Mouse (Mus musculus): ENCODE measurements around the gene Rrp12. TPM values are rescaled to one million over a fixed set of nuclear protein-coding genes. Genes with fewer than 3 reads are reported as not detected.
"Not testable (repeated sequence)": the region's sequence is repeated elsewhere in the genome, so short reads cannot be mapped to it uniquely, and the experiment has no call there.

The Rrp12 gene
- polyA plus RNA-seq, 1 experiment from 2014 or later = 2.9 TPM

DNA sequence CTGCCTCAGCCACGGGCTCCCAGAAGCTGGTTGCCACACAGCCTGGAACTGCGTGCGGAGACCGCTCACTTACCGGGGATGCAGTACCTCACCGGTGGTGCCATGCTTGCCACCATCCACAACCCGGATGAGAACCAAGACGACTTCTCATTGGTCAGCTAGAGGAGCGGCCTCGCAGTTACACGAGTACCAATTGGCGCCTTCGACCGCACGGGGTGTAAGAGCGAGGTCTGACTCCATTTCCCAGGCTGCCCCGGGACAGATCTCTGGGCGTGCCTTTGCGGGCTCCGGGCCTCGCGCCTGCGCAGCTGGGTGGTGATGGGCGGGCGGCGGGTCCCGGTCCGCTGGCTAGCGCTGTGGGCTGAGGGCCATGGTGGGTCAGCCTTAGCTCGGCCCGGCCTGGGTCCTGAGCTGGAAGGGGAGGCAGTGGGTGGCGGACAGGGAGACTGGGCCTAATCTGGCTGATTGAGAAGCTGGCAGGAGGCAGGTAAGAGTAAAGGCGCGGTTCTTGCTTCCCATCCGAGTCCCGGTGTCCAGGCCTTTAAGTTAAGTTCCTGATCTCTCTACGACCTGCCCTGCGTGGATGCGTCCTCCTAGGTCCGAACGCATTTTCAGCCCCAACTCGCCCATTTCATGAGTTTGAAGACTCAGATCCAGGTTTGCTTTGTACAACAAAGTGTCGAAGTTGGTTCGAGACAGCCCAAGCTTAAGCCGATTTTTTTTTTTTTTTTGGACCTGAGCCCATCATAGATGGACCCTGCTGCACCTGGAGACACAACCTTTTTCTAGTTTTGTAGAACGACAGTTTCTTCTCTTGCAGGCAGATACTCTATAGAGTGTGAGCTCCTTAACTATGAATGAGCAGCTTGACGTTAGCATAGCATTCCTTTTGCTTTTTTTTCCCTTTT is 37.5 kb upstream of the Rrp12 start, which contains the start of the genes Exosc1 and Zdhhc16:
TSS of gene Exosc1 (minus strand) at position 245 of the 908 bp plus-strand sequence.
TSS of gene Zdhhc16 (plus strand) at position 302 of the 908 bp plus-strand sequence.
- H3K36me3 ChIP-seq (ENCODE audit: insufficient read depth, low read length) = no peaks in the 10 kb centered on the region
- peak within 1 kb of the TSS; percentile 65 for H3K4me3 ChIP-seq (ENCODE audit: low read depth, low read length)
- DNase-seq (ENCODE audit: low spot score) (peak; percentile 99), ATAC-seq (peak; percentile 100)
- peak within 1 kb of the TSS; percentile 90 for H3K4me2 ChIP-seq (replicated peaks; ENCODE audit: low read depth, low read length)
- peak within 1 kb of the TSS; percentile 54; the same call in 1 of the 2 replicates for H3K27ac ChIP-seq (ENCODE audit: low read length)
- no peaks in the 10 kb centered on the region for H3K9me3 ChIP-seq (ENCODE audit: low read length)
- peak within 1 kb of the TSS; percentile 58 for H3K9ac ChIP-seq (replicated peaks; ENCODE audit: low read depth)
- no peaks in the 10 kb centered on the region for H3K27me3 ChIP-seq (replicated peaks; ENCODE audit: insufficient read depth, low read length)
- 0 out of 2 replicates have a peak, but pooled peaks cover 4% of the 10 kb centered on the region for H3K4me1 ChIP-seq (ENCODE audit: insufficient read depth, low read depth, low read length)
- TF ChIP-seq EP300 (IDR thresholded peaks at IDR 0.05) = no peak
- peak; percentile 7; the same call in 1 of the 2 replicates for TF ChIP-seq CTCF (IDR thresholded peaks at IDR 0.05)
- under 1% methylated on average over 47 of the region's 47 CpGs for WGBS

DNA sequence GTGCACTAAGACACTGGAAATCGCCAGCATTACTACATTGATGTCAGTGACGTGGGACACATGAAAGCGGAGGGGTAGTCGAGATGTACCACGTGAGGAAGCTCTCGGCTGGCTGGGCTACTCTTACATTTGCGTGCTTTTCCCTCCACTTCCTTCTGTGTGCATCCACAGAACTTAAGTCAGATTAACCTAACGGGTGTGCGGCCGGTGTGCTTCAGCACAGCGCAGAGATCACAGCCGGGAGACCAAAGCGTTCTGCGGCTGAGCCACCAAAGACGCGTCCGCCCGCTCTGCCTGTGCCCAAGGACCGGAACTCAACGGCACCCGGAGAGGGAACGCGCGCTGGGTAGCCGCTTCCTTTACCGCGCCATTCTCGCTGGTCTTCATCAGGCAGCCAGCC is 36.7 kb upstream of the Rrp12 start:
- DNase-seq (ENCODE audit: low spot score) (peak; percentile 28), ATAC-seq (peak; percentile 5)
- Histone ChIP-seq H3K9ac (replicated peaks; ENCODE audit: low read depth) (peak overlapping the region; percentile 58), H3K27ac (ENCODE audit: low read length) (peak overlapping the region; percentile 54; the same call in 1 of the 2 replicates), H3K4me3 (ENCODE audit: low read depth, low read length) (peak overlapping the region; percentile 65), H3K36me3 (ENCODE audit: insufficient read depth, low read length) (no peaks in the 10 kb centered on the region; the same call in 1 of the 2 replicates), H3K4me1 (ENCODE audit: insufficient read depth, low read depth, low read length) (0 out of 2 replicates have a peak, but pooled peaks cover 4% of the 10 kb centered on the region), H3K27me3 (replicated peaks; ENCODE audit: insufficient read depth, low read length) (no peaks in the 10 kb centered on the region), H3K9me3 (ENCODE audit: low read length) (no peaks in the 10 kb centered on the region), H3K4me2 (replicated peaks; ENCODE audit: low read depth, low read length) (peak overlapping the region; percentile 90)
- WGBS = under 1% methylated on average over 28 of the region's 28 CpGs
- TF ChIP-seq EP300 (IDR thresholded peaks at IDR 0.05) (no peak), CTCF (IDR thresholded peaks at IDR 0.05) (no peak)

DNA sequence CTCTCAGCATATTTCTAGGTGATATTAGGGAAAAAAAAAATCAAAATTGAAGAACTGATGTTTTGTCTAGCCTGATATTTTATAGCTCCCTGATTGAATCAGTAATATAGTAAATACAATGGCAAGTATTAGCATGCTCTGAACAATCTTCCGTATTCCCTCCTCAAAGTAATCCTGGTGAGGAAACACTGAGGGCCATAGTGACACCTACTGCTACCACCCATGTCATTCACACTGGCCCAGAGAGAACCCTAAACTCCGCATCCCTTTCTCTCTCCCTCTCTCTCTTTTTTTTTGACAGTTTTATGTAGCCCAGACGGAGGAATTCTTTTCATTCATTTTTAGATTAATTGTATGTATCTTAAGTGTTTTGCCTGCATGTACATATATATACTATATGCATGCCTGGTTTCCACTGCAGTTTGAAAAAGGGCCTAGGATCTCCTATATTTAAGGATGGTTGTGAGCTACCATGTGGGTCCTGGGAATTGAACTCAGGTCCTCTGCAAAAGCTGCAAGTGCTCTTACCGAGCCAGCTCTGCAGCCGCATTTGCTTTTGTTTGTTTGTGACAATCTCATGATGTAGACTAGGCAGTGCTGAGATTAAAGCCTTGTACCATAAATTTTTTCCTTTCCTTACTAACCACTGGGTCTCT is 24.6 kb upstream of the Rrp12 start:
- 74% methylated on average over 5 of the region's 5 CpGs for WGBS
- ATAC-seq = no peak

DNA sequence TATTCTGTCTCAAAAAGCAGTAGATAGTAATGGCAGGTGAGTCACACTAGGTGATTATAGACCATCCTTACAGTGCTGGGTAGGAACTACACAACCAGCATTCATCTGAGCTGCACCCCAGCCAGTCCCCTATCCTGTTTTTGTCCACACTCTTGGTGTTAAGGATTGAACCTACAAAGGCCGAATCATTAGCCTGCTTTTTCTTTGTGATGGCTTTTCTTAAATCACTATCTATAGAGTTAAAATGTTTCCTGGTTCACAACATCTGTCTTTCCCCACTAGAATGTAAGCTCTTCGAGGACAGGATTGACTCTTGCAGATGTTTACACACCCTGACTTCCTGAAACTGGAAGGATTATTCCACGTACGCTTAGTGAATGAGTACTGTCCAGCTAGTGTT is 23.5 kb upstream of the Rrp12 start:
- WGBS = 50% methylated on average over 4 of the region's 4 CpGs
- H3K4me3 ChIP-seq (ENCODE audit: low read depth, low read length) = no peak overlapping the region
- DNase-seq (ENCODE audit: low spot score) (no peak), ATAC-seq (no peak)
- no peak overlapping the region for H3K9ac ChIP-seq (replicated peaks; ENCODE audit: low read depth)
- H3K27me3 ChIP-seq (replicated peaks; ENCODE audit: insufficient read depth, low read length) = no peaks in the 10 kb centered on the region
- no peak overlapping the region for H3K27ac ChIP-seq (ENCODE audit: low read length)
- no peak for TF ChIP-seq EP300 (IDR thresholded peaks at IDR 0.05)
- TF ChIP-seq CTCF (IDR thresholded peaks at IDR 0.05) = no peak
- no peak overlapping the region for H3K4me2 ChIP-seq (replicated peaks; ENCODE audit: low read depth, low read length)
- H3K9me3 ChIP-seq (ENCODE audit: low read length) = no peaks in the 10 kb centered on the region
- peaks cover 23% of the 10 kb centered on the region for H3K36me3 ChIP-seq (ENCODE audit: insufficient read depth, low read length)
- no peaks in the 10 kb centered on the region for H3K4me1 ChIP-seq (ENCODE audit: insufficient read depth, low read depth, low read length)

More for the DNA sequence above, 24.6 kb upstream of the Rrp12 start:
- Histone ChIP-seq H3K9me3 (ENCODE audit: low read length) (no peaks in the 10 kb centered on the region), H3K4me3 (ENCODE audit: low read depth, low read length) (no peak overlapping the region), H3K27ac (ENCODE audit: low read length) (no peak overlapping the region), H3K4me2 (replicated peaks; ENCODE audit: low read depth, low read length) (no peak overlapping the region), H3K27me3 (replicated peaks; ENCODE audit: insufficient read depth, low read length) (no peaks in the 10 kb centered on the region), H3K9ac (replicated peaks; ENCODE audit: low read depth) (no peak overlapping the region), H3K4me1 (ENCODE audit: insufficient read depth, low read depth, low read length) (no peaks in the 10 kb centered on the region), H3K36me3 (ENCODE audit: insufficient read depth, low read length) (peaks cover 27% of the 10 kb centered on the region)
- TF ChIP-seq EP300 (IDR thresholded peaks at IDR 0.05) (no peak), CTCF (IDR thresholded peaks at IDR 0.05) (no peak)
- DNase-seq (ENCODE audit: low spot score) = no peak

DNA sequence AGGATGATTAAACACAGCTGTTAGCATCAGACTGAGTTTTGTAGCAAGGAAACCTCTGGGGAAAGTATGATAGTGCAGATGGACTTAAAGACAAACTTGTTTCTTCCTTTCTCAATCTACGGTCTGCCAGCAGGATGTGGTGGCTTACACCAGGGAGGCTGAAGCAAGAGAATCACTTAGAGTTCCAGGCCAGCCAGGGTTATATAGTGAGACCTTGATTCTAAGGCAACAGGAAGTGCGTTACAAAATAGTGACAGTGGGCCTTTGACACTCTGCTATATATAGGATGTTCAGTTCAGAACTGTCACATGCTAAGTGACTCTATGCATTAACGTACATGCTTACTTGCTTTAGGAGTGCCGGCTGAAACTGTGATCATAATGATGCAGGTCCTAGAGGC is 20.9 kb upstream of the Rrp12 start:
- Histone ChIP-seq H3K4me3 (ENCODE audit: low read depth, low read length) (no peak overlapping the region), H3K36me3 (ENCODE audit: insufficient read depth, low read length) (peaks cover 20% of the 10 kb centered on the region), H3K9ac (replicated peaks; ENCODE audit: low read depth) (no peak overlapping the region), H3K9me3 (ENCODE audit: low read length) (no peaks in the 10 kb centered on the region), H3K4me2 (replicated peaks; ENCODE audit: low read depth, low read length) (no peak overlapping the region), H3K4me1 (ENCODE audit: insufficient read depth, low read depth, low read length) (peaks cover 16% of the 10 kb centered on the region; the same call in 1 of the 2 replicates), H3K27ac (ENCODE audit: low read length) (no peak overlapping the region), H3K27me3 (replicated peaks; ENCODE audit: insufficient read depth, low read length) (no peaks in the 10 kb centered on the region)
- TF ChIP-seq EP300 (IDR thresholded peaks at IDR 0.05) = no peak
- no peak for TF ChIP-seq CTCF (IDR thresholded peaks at IDR 0.05)
- WGBS = 74% methylated on average over 4 of the region's 4 CpGs
- DNase-seq (ENCODE audit: low spot score) (peak; percentile 11), ATAC-seq (no peak)

DNA sequence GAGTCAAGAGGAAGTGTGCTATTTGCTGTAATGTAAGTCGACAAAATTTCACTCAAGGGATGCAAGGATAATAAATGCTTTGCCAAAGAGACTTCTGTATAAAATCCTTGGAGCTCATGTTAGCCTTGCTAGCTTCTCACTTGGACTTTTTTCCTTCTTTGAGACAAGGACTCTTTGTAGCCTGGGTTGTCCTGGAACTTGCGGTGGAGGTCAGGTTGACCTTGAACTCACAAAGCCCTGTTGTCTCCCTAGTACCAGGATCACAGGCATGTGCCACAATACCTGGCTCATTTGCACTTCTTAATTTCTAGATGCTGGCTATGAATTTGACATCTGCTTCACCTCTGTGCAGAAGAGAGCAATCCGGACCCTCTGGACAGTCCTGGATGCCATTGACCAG is 19.3 kb upstream of the Rrp12 start:
- no peak for DNase-seq (ENCODE audit: low spot score)
- Histone ChIP-seq H3K27me3 (replicated peaks; ENCODE audit: insufficient read depth, low read length) (no peaks in the 10 kb centered on the region), H3K4me2 (replicated peaks; ENCODE audit: low read depth, low read length) (no peak overlapping the region), H3K9ac (replicated peaks; ENCODE audit: low read depth) (no peak overlapping the region), H3K27ac (ENCODE audit: low read length) (no peak overlapping the region), H3K4me3 (ENCODE audit: low read depth, low read length) (no peak overlapping the region), H3K4me1 (ENCODE audit: insufficient read depth, low read depth, low read length) (peaks cover 16% of the 10 kb centered on the region; the same call in 1 of the 2 replicates), H3K36me3 (ENCODE audit: insufficient read depth, low read length) (peaks cover 20% of the 10 kb centered on the region), H3K9me3 (ENCODE audit: low read length) (no peaks in the 10 kb centered on the region)
- TF ChIP-seq EP300 (IDR thresholded peaks at IDR 0.05) = no peak
- TF ChIP-seq CTCF (IDR thresholded peaks at IDR 0.05) = no peak
- no peak for ATAC-seq
- 84% methylated on average over 3 of the region's 3 CpGs for WGBS

DNA sequence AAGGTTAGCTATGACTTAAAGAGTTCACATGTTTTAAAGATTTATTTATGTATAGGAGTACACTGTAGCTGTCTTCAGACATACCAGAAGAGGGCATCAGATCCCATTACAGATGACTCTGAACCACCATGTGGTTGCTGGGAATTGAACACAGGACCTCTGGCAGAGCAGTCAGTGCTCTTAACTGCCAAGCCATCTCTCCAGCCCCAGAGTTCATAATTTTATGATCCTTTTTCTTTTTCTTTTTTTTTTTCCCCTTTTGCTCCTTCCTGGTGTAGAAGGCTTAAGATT is 18.6 kb upstream of the Rrp12 start:
- H3K27ac ChIP-seq (ENCODE audit: low read length); H3K9ac ChIP-seq (replicated peaks; ENCODE audit: low read depth); DNase-seq (ENCODE audit: low spot score); ATAC-seq; H3K4me3 ChIP-seq (ENCODE audit: low read depth, low read length); H3K4me2 ChIP-seq (replicated peaks; ENCODE audit: low read depth, low read length); H3K9me3 ChIP-seq (ENCODE audit: low read length); H3K27me3 ChIP-seq (replicated peaks; ENCODE audit: insufficient read depth, low read length): not testable (repeated sequence)
- peaks cover 20% of the 10 kb centered on the region for H3K36me3 ChIP-seq (ENCODE audit: insufficient read depth, low read length)
- H3K4me1 ChIP-seq (ENCODE audit: insufficient read depth, low read depth, low read length) = peaks cover 16% of the 10 kb centered on the region; the same call in 1 of the 2 replicates
